8 mouse cellular contexts compared by ENCODE assay signal in genomic region chr14:57887171-57887570, GRCm38 (mm10). TPM values are rescaled to one million over a fixed set of nuclear protein-coding genes. Genes with fewer than 3 reads are reported as not detected.
DNase-seq lines count a peak whose midpoint lies in the region; ATAC-seq lines count a peak whose summit lies in the region.

No protein-coding gene starts in this region.

- WGBS in hindbrain, embryonic 13.5 days: 84% methylated on average over 8 of the region's 8 CpGs
- WGBS in hindbrain, embryonic 11.5 days: 83% methylated on average over 8 of the region's 8 CpGs
- WGBS in heart, embryonic 13.5 days: 69% methylated on average over 8 of the region's 8 CpGs
- WGBS in lung, embryonic 16.5 days: 52% methylated on average over 8 of the region's 8 CpGs

- no peak for DNase-seq in hindbrain, embryonic 11.5 days (ENCODE audit: low spot score)
- peak; percentile 27 for DNase-seq in ES-CJ7 (ENCODE audit: low read depth, low spot score)
- DNase-seq in frontal cortex, postnatal 14 days (ENCODE audit: low spot score in 2 of 2): no peak
- no peak for DNase-seq in adrenal gland, postnatal 25 days
- DNase-seq in B cell, adult 2 months: no peak

- H3K27ac ChIP-seq in hindbrain, embryonic 13.5 days: peak overlapping the region; percentile 35; the same call in 1 of the 2 replicates
- H3K27ac ChIP-seq in hindbrain, embryonic 11.5 days (ENCODE audit: low read depth, low read length): no peak overlapping the region
- H3K27ac ChIP-seq in heart, embryonic 13.5 days (replicated peaks): peak overlapping the region; percentile 29
- peak overlapping the region; percentile 47; the same call in 1 of the 2 replicates for H3K27ac ChIP-seq in lung, embryonic 16.5 days (ENCODE audit: low read length)

- peaks cover 35% of the 10 kb centered on the region for H3K4me1 ChIP-seq in hindbrain, embryonic 13.5 days (replicated peaks)
- H3K4me1 ChIP-seq in hindbrain, embryonic 11.5 days (replicated peaks; ENCODE audit: control insufficient read depth, insufficient read depth, low read length): no peaks in the 10 kb centered on the region; the same call in 1 of the 2 replicates
- H3K4me1 ChIP-seq in heart, embryonic 13.5 days: peaks cover 43% of the 10 kb centered on the region
- H3K4me1 ChIP-seq in lung, embryonic 16.5 days (replicated peaks; ENCODE audit: control insufficient read depth, insufficient read depth, low read length): peaks cover 30% of the 10 kb centered on the region

- H3K27me3 ChIP-seq in hindbrain, embryonic 13.5 days: no peaks in the 10 kb centered on the region
- H3K27me3 ChIP-seq in hindbrain, embryonic 11.5 days (ENCODE audit: control insufficient read depth, insufficient read depth, low read length): no peaks in the 10 kb centered on the region
- H3K27me3 ChIP-seq in heart, embryonic 13.5 days (replicated peaks): no peaks in the 10 kb centered on the region
- no peaks in the 10 kb centered on the region for H3K27me3 ChIP-seq in lung, embryonic 16.5 days (ENCODE audit: control insufficient read depth, insufficient read depth, low read depth, low read length)

- H3K4me2 ChIP-seq in hindbrain, embryonic 13.5 days: peak overlapping the region; percentile 1; the same call in 1 of the 2 replicates
- no peak overlapping the region for H3K4me2 ChIP-seq in hindbrain, embryonic 11.5 days (replicated peaks; ENCODE audit: low read depth, low read length)
- 0 out of 2 replicates have a peak overlapping the region, but pooled peaks have one; percentile 11 for H3K4me2 ChIP-seq in heart, embryonic 13.5 days
- no peak overlapping the region for H3K4me2 ChIP-seq in lung, embryonic 16.5 days (ENCODE audit: low read depth, low read length)

- no peaks in the 10 kb centered on the region for H3K9me3 ChIP-seq in hindbrain, embryonic 13.5 days
- H3K9me3 ChIP-seq in hindbrain, embryonic 11.5 days (ENCODE audit: control insufficient read depth, low read length): no peaks in the 10 kb centered on the region
- no peaks in the 10 kb centered on the region for H3K9me3 ChIP-seq in heart, embryonic 13.5 days
- no peaks in the 10 kb centered on the region for H3K9me3 ChIP-seq in lung, embryonic 16.5 days (ENCODE audit: control insufficient read depth, low read length)

- no peak overlapping the region for H3K4me3 ChIP-seq in hindbrain, embryonic 13.5 days
- no peak overlapping the region for H3K4me3 ChIP-seq in hindbrain, embryonic 11.5 days (ENCODE audit: low read depth, low read length)
- no peak overlapping the region for H3K4me3 ChIP-seq in heart, embryonic 13.5 days
- H3K4me3 ChIP-seq in lung, embryonic 16.5 days (ENCODE audit: low read length): no peak overlapping the region

- no peak overlapping the region; the same call in 1 of the 2 replicates for H3K9ac ChIP-seq in hindbrain, embryonic 13.5 days
- H3K9ac ChIP-seq in hindbrain, embryonic 11.5 days (ENCODE audit: low read depth, low read length): no peak overlapping the region
- 0 out of 2 replicates have a peak overlapping the region, but pooled peaks have one; percentile 10 for H3K9ac ChIP-seq in heart, embryonic 13.5 days
- H3K9ac ChIP-seq in lung, embryonic 16.5 days (ENCODE audit: low read length): no peak overlapping the region

- H3K36me3 ChIP-seq in hindbrain, embryonic 13.5 days: no peaks in the 10 kb centered on the region
- no peaks in the 10 kb centered on the region for H3K36me3 ChIP-seq in hindbrain, embryonic 11.5 days (ENCODE audit: control insufficient read depth, insufficient read depth, low read length)
- 0 out of 2 replicates have a peak, but pooled peaks cover 3% of the 10 kb centered on the region for H3K36me3 ChIP-seq in heart, embryonic 13.5 days
- no peaks in the 10 kb centered on the region for H3K36me3 ChIP-seq in lung, embryonic 16.5 days (ENCODE audit: control insufficient read depth, insufficient read depth, low read length)

- no peak for ATAC-seq in hindbrain, embryonic 13.5 days (ENCODE audit: low FRiP score)
- ATAC-seq in hindbrain, embryonic 11.5 days (ENCODE audit: low FRiP score): no peak
- no peak for ATAC-seq in heart, embryonic 13.5 days (ENCODE audit: extremely low read depth, insufficient number of reproducible peaks, low FRiP score, low TSS enrichment)
- ATAC-seq in lung, embryonic 16.5 days (ENCODE audit: low read depth): no peak

RNA-seq across cellular contexts. Expression of gene Zdhhc20, which starts 2.9 kb away (rescaled TPM):
- polyA plus RNA-seq in hindbrain, embryonic 13.5 days (2015; fragmentation: Nextera tagmentation; extraction: Ambion mirVana): 46.6 and 46.7 TPM in 2 replicates
- 64.0 and 69.7 TPM in 2 replicates for polyA plus RNA-seq in hindbrain, embryonic 11.5 days (2014; fragmentation: Nextera tagmentation; extraction: Ambion mirVana)
- polyA plus RNA-seq in heart, embryonic 13.5 days (2015; fragmentation: Nextera tagmentation; extraction: Ambion mirVana): 41.1 and 42.4 TPM in 2 replicates
- polyA plus RNA-seq in lung, embryonic 16.5 days (2015; fragmentation: Nextera tagmentation; extraction: Ambion mirVana): 72.3 and 76.2 TPM in 2 replicates
- total RNA-seq in adrenal gland, postnatal 25 days (2021): 40.1 and 57.4 TPM in 2 replicates

Comparison
In these comparisons a context has a peak if more than half of its experiments do, and no peak if none do; other contexts are left out.
1. H3K4me2 ChIP-seq: peak in hindbrain, embryonic 13.5 days (single experiment) and heart, embryonic 13.5 days (single experiment); none in hindbrain, embryonic 11.5 days (single experiment) and lung, embryonic 16.5 days (single experiment).